Mouse (Mus musculus) urinary bladder, postnatal 25 days (tissue): ENCODE results near the gene Cdcp2.

Experiments used
- DNase-seq: peaks from one replicate; pipeline ENCODE4 v3.0.0; 2022; ENCODE audit warnings: low spot score

Gene Cdcp2

DNA sequence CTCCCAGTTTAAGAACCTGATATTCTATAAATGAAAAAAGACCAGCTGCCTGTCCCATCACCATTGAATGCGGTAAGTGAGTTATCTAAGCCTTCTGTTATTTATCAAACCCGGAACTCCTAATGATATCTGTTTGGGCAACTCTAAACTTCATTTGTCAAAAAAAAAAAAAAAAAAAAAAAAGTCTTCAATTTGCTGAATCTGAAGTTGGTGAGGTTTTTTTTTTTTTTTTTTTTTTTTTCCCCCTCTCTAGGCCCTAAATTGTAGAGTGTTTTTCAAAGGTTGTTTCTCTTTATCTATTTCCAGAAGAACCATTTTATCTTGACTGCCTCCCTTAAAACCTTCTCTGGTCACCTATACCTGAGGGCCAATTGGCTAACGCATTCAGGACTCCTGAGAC lies 38.2 kb downstream of the Cdcp2 start:
- no peak for DNase-seq

DNA sequence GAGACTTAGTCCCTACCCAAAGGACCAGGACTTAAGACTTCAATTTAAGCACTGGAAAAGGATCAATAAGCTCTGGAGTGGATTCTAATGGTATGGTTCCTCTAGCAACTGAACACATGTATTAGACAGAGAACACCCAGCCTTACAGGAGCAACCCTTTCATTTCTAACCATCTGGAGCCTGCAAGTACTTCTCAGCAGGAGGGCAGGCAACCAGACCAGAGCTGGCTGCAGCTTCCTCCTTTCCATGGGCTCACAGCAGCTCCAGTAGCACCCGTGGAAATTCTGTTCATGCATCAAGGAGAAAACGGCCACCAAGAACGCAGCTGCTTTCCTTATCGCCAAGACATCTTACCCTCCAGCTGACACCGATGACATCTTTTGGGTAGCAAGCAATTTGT lies 39.0 kb downstream of the Cdcp2 start:
- DNase-seq = no peak

- no peak for DNase-seq
Measured at GRCm38 (mm10) chr4:107136531-107136930, 39.8 kb downstream of the Cdcp2 start.

- DNase-seq = no peak
Measured at GRCm38 (mm10) chr4:107138948-107139835, 42.5 kb downstream of the Cdcp2 start.

DNA sequence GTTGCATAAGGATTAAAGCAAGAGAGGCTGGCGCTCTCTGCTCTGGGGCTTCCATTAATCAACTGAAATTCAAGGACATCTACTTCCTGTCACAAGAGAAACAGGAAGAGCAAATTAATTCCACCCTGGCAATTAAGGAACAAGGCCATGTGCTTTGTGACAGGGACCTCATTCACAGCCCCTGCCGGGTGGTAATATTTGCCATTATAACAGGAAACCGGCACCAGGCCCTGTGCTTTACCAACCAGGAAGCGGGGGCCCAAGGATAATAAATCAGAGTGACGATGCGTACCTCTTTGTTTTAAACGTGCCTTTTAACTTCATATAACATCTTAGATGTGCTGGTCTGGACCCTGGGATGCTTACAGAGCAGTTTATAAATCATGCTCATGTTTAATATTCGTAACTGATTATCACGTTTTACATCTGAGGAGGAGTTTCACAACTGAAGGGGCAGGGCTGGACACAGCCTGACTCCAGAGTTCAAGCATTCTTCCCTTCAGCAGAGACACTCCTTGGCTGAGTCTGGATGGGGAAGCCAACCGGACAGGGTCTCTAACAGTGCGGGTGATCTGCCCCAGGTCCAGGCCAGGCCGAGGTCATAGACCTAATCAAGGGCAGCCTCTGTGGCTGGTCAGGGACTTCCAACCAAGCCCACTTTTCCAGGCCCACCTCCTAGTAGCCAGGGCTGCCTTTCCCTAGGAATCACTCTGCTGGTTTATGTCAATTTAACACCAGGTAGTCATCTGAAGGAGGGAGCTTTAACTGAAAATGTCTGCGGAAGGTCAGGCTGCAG lies 43.3 kb downstream of the Cdcp2 start:
- no peak for DNase-seq

DNA sequence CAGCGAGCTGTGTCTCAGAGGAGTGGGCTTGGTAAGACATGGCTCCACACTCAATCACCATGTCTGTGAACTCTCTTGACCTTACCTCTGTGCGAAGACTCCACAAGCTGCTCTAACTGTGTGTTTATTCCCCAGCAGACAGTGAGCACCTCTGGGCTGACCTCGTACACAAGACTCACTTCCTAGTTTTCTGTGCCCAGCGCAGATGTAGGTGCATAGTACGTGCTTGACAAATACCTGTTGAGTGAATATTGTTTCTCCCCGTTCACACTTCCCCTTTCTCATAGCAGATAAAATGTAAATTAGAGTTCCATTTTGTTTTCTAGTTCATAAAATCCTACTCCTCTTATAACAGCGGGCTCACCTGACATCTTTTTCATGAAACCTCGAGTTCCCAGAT lies 46.8 kb downstream of the Cdcp2 start:
- DNase-seq = no peak

GRCm38 (mm10) chr4:107150991-107151390 lies 54.3 kb downstream of the Cdcp2 start:
- no peak for DNase-seq

DNA sequence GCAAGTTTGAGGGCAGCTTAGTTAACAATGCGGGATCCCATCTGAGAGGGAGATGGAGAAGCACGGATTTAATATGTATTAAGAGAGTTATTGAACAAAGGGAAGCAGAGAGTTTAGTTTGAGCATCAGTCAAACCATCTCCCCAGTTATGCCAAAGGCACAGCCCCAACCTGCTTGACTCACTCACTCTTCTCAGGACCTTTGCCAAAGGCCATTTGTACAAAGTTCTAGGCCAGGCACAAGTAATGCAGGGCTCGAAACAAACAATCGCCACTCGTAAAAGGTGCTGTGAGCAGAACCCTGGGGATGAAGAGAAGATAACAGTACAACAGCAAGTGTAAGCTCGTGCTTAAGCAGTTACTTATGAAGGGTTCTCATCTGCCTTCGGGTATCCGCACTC lies 55.9 kb downstream of the Cdcp2 start:
- no peak for DNase-seq

DNA sequence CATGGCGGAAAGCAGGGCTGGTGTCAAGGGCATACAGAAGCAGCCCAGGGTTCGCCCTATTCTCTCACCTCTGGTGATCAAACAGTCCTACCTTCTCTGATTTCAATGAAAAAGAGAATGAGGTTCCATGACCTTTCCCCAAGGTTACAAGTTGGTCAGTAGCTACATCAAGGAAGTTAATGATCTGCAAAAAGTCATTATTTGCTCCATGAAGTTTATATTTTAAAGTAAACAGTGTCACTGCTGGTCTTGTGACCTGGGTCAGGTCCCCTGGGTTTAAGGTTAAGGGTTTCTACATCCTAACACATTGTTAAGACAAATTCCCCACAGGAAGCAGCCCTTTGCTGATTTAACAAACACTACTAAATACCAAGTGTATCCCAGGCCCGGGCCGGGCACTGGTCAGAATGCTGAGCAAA lies 60.3 kb downstream of the Cdcp2 start:
- no peak for DNase-seq

DNA sequence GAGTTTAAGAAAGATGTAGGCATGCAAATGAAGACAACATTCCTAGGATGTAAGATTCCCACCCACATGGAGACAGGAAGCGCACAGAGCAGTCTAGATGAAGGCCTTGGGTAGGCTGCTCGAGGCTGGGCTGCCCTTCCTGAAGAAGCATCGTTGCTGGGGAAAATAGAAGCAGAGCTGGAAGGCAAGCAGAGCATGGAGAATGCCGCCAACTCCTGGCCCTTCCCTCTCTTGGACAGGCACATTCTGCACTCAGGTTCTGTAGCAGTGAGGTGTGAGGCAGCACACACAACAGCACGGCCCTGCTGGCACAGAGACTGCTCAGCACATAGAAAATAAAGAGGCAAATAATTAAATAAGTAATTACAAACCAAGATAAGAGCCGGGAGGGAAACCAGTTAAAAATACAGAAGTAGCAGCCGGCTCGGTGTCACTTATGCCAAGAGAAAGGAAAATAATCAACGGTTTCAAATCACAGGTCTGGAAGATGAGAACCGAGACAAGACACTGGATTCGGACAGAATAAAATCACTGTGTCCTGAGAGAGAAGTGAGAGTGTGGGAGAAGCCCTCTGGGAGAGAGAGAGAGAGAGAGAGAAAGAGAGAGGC lies 62.6 kb downstream of the Cdcp2 start:
- no peak for DNase-seq

GRCm38 (mm10) chr4:107160181-107160580 lies 63.5 kb downstream of the Cdcp2 start:
- no peak for DNase-seq
